Mouse (Mus musculus) limb, embryonic 11.5 days (tissue): ENCODE data around the gene Cutc. TPM values are rescaled to one million over a fixed set of nuclear protein-coding genes. Genes with fewer than 3 reads are reported as not detected.

Source experiments
- ATAC-seq: fragments of 200-750 bp; cut with Nextera tagmentation; 2 replicates; pipeline ENCODE4 v1.8.0; 2017; ENCODE audit warnings: low read depth; ENCODE audit not compliant: insufficient number of reproducible peaks, low FRiP score, low TSS enrichment
- DNase-seq: peaks from one replicate; pipeline ENCODE4 v3.0.0-alpha.2; 2015; ENCODE audit warnings: low spot score
- H3K27ac ChIP-seq: fragments of 300-500 bp; sonication (generic); replicated peaks from 2 replicates; pipeline ENCODE4 v1.5.1; 2014; ENCODE audit warnings: low read depth, mild to moderate bottlenecking, low read length
- H3K27me3 ChIP-seq: fragments of 300-500 bp; sonication (generic); 2 replicates; pipeline ENCODE4 v1.6.1; 2014; ENCODE audit warnings: mild to moderate bottlenecking, low read length, mixed read lengths; ENCODE audit not compliant: control insufficient read depth, insufficient read depth
- H3K36me3 ChIP-seq: fragments of 300-500 bp; sonication (generic); 2 replicates; pipeline ENCODE4 v1.6.1; 2014; ENCODE audit warnings: mild to moderate bottlenecking, low read length, moderate library complexity, mixed read lengths; ENCODE audit not compliant: control insufficient read depth, insufficient read depth
- H3K4me1 ChIP-seq: fragments of 300-500 bp; sonication (generic); 2 replicates; pipeline ENCODE4 v1.6.1; 2014; ENCODE audit warnings: low read length, mixed read lengths; ENCODE audit not compliant: control insufficient read depth, insufficient read depth
- H3K4me2 ChIP-seq: fragments of 300-500 bp; sonication (generic); 2 replicates; pipeline ENCODE4 v1.6.1; 2014; ENCODE audit warnings: low read depth, mild to moderate bottlenecking, moderate library complexity; ENCODE audit not compliant: severe bottlenecking
- H3K4me3 ChIP-seq: fragments of 300-500 bp; sonication (generic); 2 replicates; pipeline ENCODE4 v1.5.1; 2014; ENCODE audit warnings: low read depth, low read length
- H3K9ac ChIP-seq: fragments of 300-500 bp; sonication (generic); 2 replicates; pipeline ENCODE4 v1.6.1; 2014; ENCODE audit warnings: mild to moderate bottlenecking, low read length
- H3K9me3 ChIP-seq: fragments of 300-500 bp; sonication (generic); 2 replicates; pipeline ENCODE4 v1.6.1; 2016; ENCODE audit warnings: low read length; ENCODE audit not compliant: control insufficient read depth
- WGBS: fragments of 180-500 bp; shearing (Covaris S2); extraction: QIAGEN DNeasy Blood & Tissue Kit; methylation state at CpG from one replicate; pipeline ENCODE4 v1.1.7; 2014; 5-methylcytosine and 5-hydroxymethylcytosine counted together
- polyA plus RNA-seq: library from polyadenylated mRNA; unstranded; fragments of >200 nt; fragmentation: Nextera tagmentation; extraction: Ambion mirVana; gene quantifications from 2 replicates; pipeline ENCODE4 v1.2.1, GENCODE M21; 2014

Gene Cutc
- polyA plus RNA-seq, 1 experiment from 2014 or later: 12.3 TPM

GRCm38 (mm10) chr19:43761543-43762256, 8.9 kb downstream of the Cutc start:
- DNase-seq (no peak), ATAC-seq (no peak)
- Histone ChIP-seq H3K4me3 (no peak overlapping the region), H3K9me3 (no peaks in the 10 kb centered on the region), H3K27me3 (no peaks in the 10 kb centered on the region), H3K4me1 (no peaks in the 10 kb centered on the region), H3K9ac (no peak overlapping the region), H3K36me3 (no peaks in the 10 kb centered on the region), H3K4me2 (no peak overlapping the region), H3K27ac (no peak overlapping the region)

GRCm38 (mm10) chr19:43762410-43762809, 9.6 kb downstream of the Cutc start:
- H3K4me3 ChIP-seq: no peak overlapping the region
- H3K36me3 ChIP-seq: no peaks in the 10 kb centered on the region
- H3K9me3 ChIP-seq: no peaks in the 10 kb centered on the region
- DNase-seq (no peak), ATAC-seq (no peak)
- H3K4me1 ChIP-seq: no peaks in the 10 kb centered on the region
- H3K9ac ChIP-seq: no peak overlapping the region
- H3K27ac ChIP-seq: no peak overlapping the region
- 70% methylated on average over 2 of the region's 2 CpGs for WGBS
- no peak overlapping the region for H3K4me2 ChIP-seq
- H3K27me3 ChIP-seq: no peaks in the 10 kb centered on the region

- Histone ChIP-seq H3K4me1 (no peaks in the 10 kb centered on the region), H3K9ac (no peak overlapping the region), H3K4me3 (no peak overlapping the region), H3K27ac (no peak overlapping the region), H3K36me3 (no peaks in the 10 kb centered on the region), H3K9me3 (no peaks in the 10 kb centered on the region), H3K27me3 (no peaks in the 10 kb centered on the region), H3K4me2 (no peak overlapping the region)
- ATAC-seq (no peak), DNase-seq (no peak)
- WGBS: 89% methylated on average over 5 of the region's 5 CpGs
Observed at GRCm38 (mm10) chr19:43766451-43766850, 13.7 kb downstream of the Cutc start.

GRCm38 (mm10) chr19:43767549-43768322, 14.9 kb downstream of the Cutc start:
- ATAC-seq: no peak

GRCm38 (mm10) chr19:43769366-43769960, 16.7 kb downstream of the Cutc start:
- no peaks in the 10 kb centered on the region for H3K27me3 ChIP-seq

More at GRCm38 (mm10) chr19:43767549-43768322, 14.9 kb downstream of the Cutc start:
- Histone ChIP-seq H3K27me3 (no peaks in the 10 kb centered on the region), H3K4me3 (no peak overlapping the region), H3K27ac (no peak overlapping the region), H3K9ac (no peak overlapping the region), H3K4me1 (no peaks in the 10 kb centered on the region), H3K36me3 (no peaks in the 10 kb centered on the region), H3K4me2 (no peak overlapping the region), H3K9me3 (no peaks in the 10 kb centered on the region)
- WGBS: 84% methylated on average over 9 of the region's 9 CpGs
- no peak for DNase-seq

GRCm38 (mm10) chr19:43770584-43770983, 17.8 kb downstream of the Cutc start:
- ATAC-seq: no peak
- Histone ChIP-seq H3K4me2 (no peak overlapping the region), H3K9me3 (no peaks in the 10 kb centered on the region), H3K36me3 (no peaks in the 10 kb centered on the region), H3K4me1 (no peaks in the 10 kb centered on the region), H3K27me3 (no peaks in the 10 kb centered on the region), H3K4me3 (no peak overlapping the region), H3K9ac (no peak overlapping the region), H3K27ac (no peak overlapping the region)
- no peak for DNase-seq
- 91% methylated on average over 4 of the region's 4 CpGs for WGBS

More at GRCm38 (mm10) chr19:43769366-43769960, 16.7 kb downstream of the Cutc start:
- H3K9ac ChIP-seq: no peak overlapping the region
- H3K4me1 ChIP-seq: no peaks in the 10 kb centered on the region
- no peak overlapping the region for H3K4me2 ChIP-seq
- H3K27ac ChIP-seq: no peak overlapping the region
- ATAC-seq (no peak), DNase-seq (no peak)
- no peaks in the 10 kb centered on the region for H3K36me3 ChIP-seq
- 84% methylated on average over 5 of the region's 5 CpGs for WGBS
- no peak overlapping the region for H3K4me3 ChIP-seq
- no peaks in the 10 kb centered on the region for H3K9me3 ChIP-seq

- Histone ChIP-seq H3K4me2 (no peak overlapping the region), H3K4me1 (no peaks in the 10 kb centered on the region), H3K36me3 (no peaks in the 10 kb centered on the region), H3K9me3 (no peaks in the 10 kb centered on the region), H3K27me3 (no peaks in the 10 kb centered on the region), H3K9ac (no peak overlapping the region), H3K27ac (no peak overlapping the region), H3K4me3 (no peak overlapping the region)
- DNase-seq: no peak
- WGBS: 89% methylated on average over 5 of the region's 5 CpGs
- no peak for ATAC-seq
Observed at GRCm38 (mm10) chr19:43771499-43771969, 18.7 kb downstream of the Cutc start.

- DNase-seq (no peak), ATAC-seq (no peak)
- Histone ChIP-seq H3K4me1 (no peaks in the 10 kb centered on the region), H3K27ac (no peak overlapping the region), H3K36me3 (no peaks in the 10 kb centered on the region), H3K9ac (no peak overlapping the region), H3K27me3 (no peaks in the 10 kb centered on the region), H3K4me3 (no peak overlapping the region), H3K9me3 (no peaks in the 10 kb centered on the region), H3K4me2 (no peak overlapping the region)
- 76% methylated on average over 6 of the region's 6 CpGs for WGBS
Observed at GRCm38 (mm10) chr19:43772311-43772710, 19.5 kb downstream of the Cutc start.
